Mouse (Mus musculus) ES-E14 (cell line): ENCODE results near the gene Ppm1m. TPM values are rescaled to one million over a fixed set of nuclear protein-coding genes. Genes with fewer than 3 reads are reported as not detected.

Experiments used
- DNase-seq: peaks from one replicate; pipeline ENCODE4 v3.0.0-alpha.2; 2013; ENCODE audit warnings: low read depth, low spot score
- H3K27ac ChIP-seq: 2 replicates; pipeline ENCODE4 v1.5.1; 2012; ENCODE audit warnings: low read depth, mild to moderate bottlenecking, low read length, moderate library complexity, mixed read lengths; ENCODE audit not compliant: poor library complexity, insufficient read depth, severe bottlenecking
- H3K36me3 ChIP-seq: 2 replicates; pipeline ENCODE4 v1.6.1; 2012; ENCODE audit warnings: mild to moderate bottlenecking, low read length, moderate library complexity, mixed read lengths; ENCODE audit not compliant: control insufficient read depth, poor library complexity, insufficient read depth, severe bottlenecking
- H3K4me1 ChIP-seq, 2 experiments: fragments of 150-350 bp in 1 of 2; sonication (generic) in 1 of 2; 2 replicates each; pipeline ENCODE4 v1.6.1; 2012; ENCODE audit warnings: low read length in 2 of 2, mild to moderate bottlenecking in 1 of 2, mixed read lengths in 1 of 2; ENCODE audit not compliant: control insufficient read depth in 2 of 2, insufficient read depth in 2 of 2, poor library complexity in 1 of 2
- H3K4me3 ChIP-seq, 2 experiments: fragments of 150-350 bp in 1 of 2; sonication (generic) in 1 of 2; 2 replicates each; pipeline ENCODE4 v1.5.1; 2012; ENCODE audit warnings: low read length in 2 of 2, low read depth in 1 of 2, mild to moderate bottlenecking in 1 of 2, mixed read lengths in 1 of 2; ENCODE audit not compliant: insufficient read depth in 1 of 2, poor library complexity in 1 of 2, severe bottlenecking in 1 of 2
- H3K9ac ChIP-seq: 2 replicates; pipeline ENCODE4 v1.6.1; 2012; ENCODE audit warnings: low read depth, mild to moderate bottlenecking, low read length, mixed read lengths; ENCODE audit not compliant: poor library complexity, insufficient read depth, severe bottlenecking
- H3K9me3 ChIP-seq: fragments of 150-350 bp; sonication (generic); 2 replicates; pipeline ENCODE4 v1.6.1; 2012; ENCODE audit warnings: low read depth, mild to moderate bottlenecking, low read length; ENCODE audit not compliant: control insufficient read depth, insufficient read depth
- CHD2 ChIP-seq: IDR thresholded peaks from 2 replicates; pipeline ENCODE4 v1.6.1; 2014; ENCODE audit warnings: mild to moderate bottlenecking, low read depth, low read length, inconsistent platforms
- HCFC1 ChIP-seq: IDR thresholded peaks from 2 replicates; pipeline ENCODE4 v1.6.1; 2012; ENCODE audit warnings: low read length, inconsistent platforms, borderline replicate concordance; ENCODE audit not compliant: insufficient read depth
- MAFK ChIP-seq: IDR thresholded peaks from 2 replicates; pipeline ENCODE4 v1.6.1; 2014; ENCODE audit warnings: mild to moderate bottlenecking, low read depth, low read length, inconsistent platforms; ENCODE audit not compliant: insufficient read depth
- ZC3H11A ChIP-seq: IDR thresholded peaks from 2 replicates; pipeline ENCODE4 v1.6.1; 2012; ENCODE audit warnings: low read depth, mild to moderate bottlenecking, inconsistent platforms, low read length, borderline replicate concordance
- ZNF384 ChIP-seq: IDR thresholded peaks from 2 replicates; pipeline ENCODE4 v1.6.1; 2012; ENCODE audit warnings: low read depth, low read length, inconsistent platforms
- in situ Hi-C, 2 experiments: fragments of 600-800 bp; cut with MboI; formaldehyde crosslinking; loops; one replicate each; pipeline ENCODE4 v1.15.1; 2025; ENCODE audit warnings: low sequenced_read_pairs in 2 of 2, inconsistent platforms in 1 of 2; ENCODE audit not compliant: unreplicated experiment in 2 of 2
- total RNA-seq: library from RNA; depleted of rRNA; stranded (reverse); fragments of 300-350 nt; gene quantifications from 2 replicates; pipeline ENCODE4 v1.2.3, GENCODE M21; 2012

Ppm1m gene
- total RNA-seq, 1 experiment, result 40.6 TPM

DNA sequence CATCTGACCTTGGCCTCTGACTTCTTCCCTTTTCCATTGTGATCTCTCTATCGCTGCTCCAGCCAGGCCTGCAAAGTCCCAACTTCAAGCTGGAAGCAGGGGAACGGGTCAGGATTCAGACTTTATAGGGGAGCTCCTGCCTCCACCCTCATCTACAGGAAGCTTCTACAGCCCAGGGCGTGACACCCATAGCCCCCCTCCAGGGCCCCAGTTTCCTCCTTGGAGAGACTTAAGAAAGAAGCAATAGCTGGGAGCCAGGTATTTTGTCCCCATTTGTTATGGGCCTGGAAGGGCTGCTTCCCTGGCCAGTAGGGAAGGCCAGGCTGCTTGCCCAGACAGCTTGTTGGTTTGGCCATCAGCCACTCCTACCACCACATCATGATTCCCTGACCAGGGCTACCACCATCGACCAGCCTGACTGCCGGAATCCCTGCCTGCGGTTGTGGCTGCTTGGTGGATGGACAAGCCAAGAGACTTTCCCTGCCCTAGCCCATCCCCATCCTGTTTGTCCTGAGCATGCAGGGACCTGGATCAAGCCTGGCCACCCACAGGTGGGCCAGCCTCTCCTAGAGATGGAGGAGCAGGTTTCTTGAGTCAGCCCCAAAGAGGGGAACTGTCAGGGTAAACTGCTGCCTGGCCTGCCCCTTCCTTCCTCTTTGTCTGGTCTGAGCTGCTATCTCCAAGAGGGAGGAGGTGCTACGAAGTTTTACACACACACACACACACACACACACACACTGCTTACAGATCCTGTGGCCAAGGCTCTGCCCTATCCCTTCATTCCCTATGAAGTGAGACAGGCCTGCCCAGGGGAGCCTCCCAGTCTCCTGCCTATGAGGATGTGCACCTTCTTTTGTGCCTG lies 4.7 kb upstream of the Ppm1m start:
- peaks cover 2 to 30% of the 10 kb centered on the region in 2 experiments; a peak in 3 of 4 replicates for H3K4me1 ChIP-seq
- no peak for DNase-seq
- peak overlapping the region; percentile 74; the same call in 1 of the 2 replicates for H3K9ac ChIP-seq
- H3K36me3 ChIP-seq, result peaks cover 20% of the 10 kb centered on the region; the same call in 1 of the 2 replicates
- in situ Hi-C loops, result no loop called here
- TF ChIP-seq HCFC1, result no peak
- no peak for TF ChIP-seq ZNF384
- no peak for TF ChIP-seq CHD2
- no peak for TF ChIP-seq MAFK
- no peak overlapping the region for H3K27ac ChIP-seq
- H3K4me3 ChIP-seq, result peak overlapping the region; percentile 74 to 94; a peak in 2 of 4 replicates
- no peaks in the 10 kb centered on the region for H3K9me3 ChIP-seq

DNA sequence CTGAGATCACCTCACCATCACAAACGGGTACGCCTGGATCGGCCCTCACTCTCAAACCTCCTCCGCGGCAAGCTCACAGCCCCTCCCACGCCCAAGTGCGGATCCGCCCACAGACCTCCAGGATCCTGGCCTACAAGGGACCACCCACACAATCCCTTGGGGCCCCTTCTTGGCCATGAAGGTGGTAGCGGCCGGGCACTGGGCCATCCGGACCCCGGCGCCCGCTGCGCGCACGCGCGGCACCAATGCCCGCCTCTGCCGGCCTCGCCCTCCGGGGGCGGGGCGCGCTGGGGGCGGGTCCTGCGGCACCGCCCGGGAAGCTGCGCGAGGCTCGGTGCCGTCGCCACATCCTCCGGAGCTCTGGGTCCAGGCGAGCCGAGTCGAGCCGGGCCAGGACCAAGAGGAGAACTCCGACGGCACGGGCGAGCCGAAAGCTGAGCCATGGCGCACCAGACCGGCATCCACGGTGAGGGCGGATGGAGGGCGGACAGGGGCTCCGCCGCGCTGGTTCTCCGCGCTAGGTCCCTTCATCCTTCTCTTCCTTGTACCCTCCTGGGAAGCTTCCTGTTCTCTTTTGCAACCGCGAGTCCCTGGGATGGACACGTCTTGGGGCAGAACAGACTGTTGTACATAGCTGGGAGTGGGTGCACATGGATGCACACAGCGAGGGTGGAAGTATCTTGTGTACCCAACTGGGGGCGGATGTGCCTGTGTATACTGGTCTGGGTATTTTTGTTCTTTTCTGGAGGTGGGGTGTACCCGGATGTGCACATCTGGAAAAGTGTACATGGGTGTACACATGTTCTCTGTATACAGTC lies 3.5 kb upstream of the Ppm1m start, which contains the start of gene Twf2:
Gene Twf2, plus strand, starts transcription at position 290 of the 818 bp plus-strand sequence.
- no peaks in the 10 kb centered on the region for H3K9me3 ChIP-seq
- peak; percentile 86 for DNase-seq
- peak within 1 kb of the TSS; percentile 16; the same call in 1 of the 2 replicates for H3K27ac ChIP-seq
- TF ChIP-seq HCFC1 (0 out of 2 replicates have a peak, but pooled peaks have one; percentile 51), CHD2 (no peak)
- peak within 1 kb of the TSS; percentile 74 for H3K9ac ChIP-seq
- in situ Hi-C loops, result no loop called here
- peak within 1 kb of the TSS; percentile 74 to 94 for H3K4me3 ChIP-seq
- H3K4me1 ChIP-seq, result peaks cover 2 to 26% of the 10 kb centered on the region in 2 experiments; a peak in 3 of 4 replicates
- H3K36me3 ChIP-seq, result peaks cover 18% of the 10 kb centered on the region; the same call in 1 of the 2 replicates

GRCm38 (mm10) chr9:106201895-106202294 lies 2.3 kb upstream of the Ppm1m start:
- TF ChIP-seq ZNF384 (no peak), MAFK (peak; percentile 96)
- H3K27ac ChIP-seq, result no peak overlapping the region
- H3K4me1 ChIP-seq, result peaks cover 2 to 25% of the 10 kb centered on the region in 2 experiments; a peak in 3 of 4 replicates

DNA sequence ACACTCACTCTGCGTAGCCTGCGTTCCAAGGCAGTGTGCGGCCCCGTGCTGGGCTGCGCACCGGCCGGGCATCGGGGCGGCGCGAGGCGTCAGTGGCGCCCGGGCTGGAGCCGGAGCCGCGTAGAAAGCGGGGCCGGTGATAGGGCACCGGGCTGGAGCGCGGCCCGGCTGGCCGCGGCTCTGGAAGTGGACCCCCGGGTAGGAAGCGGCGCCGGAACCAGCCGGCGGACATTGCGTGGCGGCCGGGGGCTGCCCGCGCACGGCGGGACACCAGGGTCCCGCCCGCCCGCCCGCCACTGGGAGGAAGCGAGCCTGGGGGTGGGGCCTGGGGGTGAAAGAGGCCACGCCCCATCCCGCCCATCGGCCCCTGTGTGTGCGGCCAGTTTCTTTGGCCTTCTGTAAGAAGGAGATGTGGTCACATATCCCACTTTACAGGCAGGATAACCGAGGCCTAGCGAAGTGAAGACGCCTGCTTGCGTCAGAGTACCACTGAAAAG lies 536 bp downstream of the Ppm1m start:
- TF ChIP-seq ZNF384 (no peak), HCFC1 (no peak), MAFK (no peak), ZC3H11A (no peak), CHD2 (no peak)
- in situ Hi-C loops, result no loop called here
- no peak for DNase-seq
- H3K4me3 ChIP-seq, result peak overlapping the region; percentile 73 to 92
- peak overlapping the region; percentile 54 for H3K27ac ChIP-seq
- H3K4me1 ChIP-seq, result peaks cover 0 to 9% of the 10 kb centered on the region in 2 experiments; a peak in 1 of 4 replicates
- H3K9ac ChIP-seq, result peak overlapping the region; percentile 89
- peaks cover 23% of the 10 kb centered on the region for H3K36me3 ChIP-seq
- H3K9me3 ChIP-seq, result no peaks in the 10 kb centered on the region

More at GRCm38 (mm10) chr9:106201895-106202294, 2.3 kb upstream of the Ppm1m start:
- in situ Hi-C loops, result no loop called here
- Histone ChIP-seq H3K36me3 (peaks cover 16% of the 10 kb centered on the region; the same call in 1 of the 2 replicates), H3K9ac (no peak overlapping the region), H3K4me3 (peak overlapping the region; percentile 74 to 94), H3K9me3 (no peaks in the 10 kb centered on the region)
- no peak for DNase-seq
